Mouse (Mus musculus): Measurements from ENCODE around the gene 0610009B22Rik. TPM values are rescaled to one million over a fixed set of nuclear protein-coding genes. Genes with fewer than 3 reads are reported as not detected.
"Not testable (repeated sequence)": the region's sequence is repeated elsewhere in the genome, so short reads cannot be mapped to it uniquely, and the experiment has no call there.

Gene 0610009B22Rik
- polyA plus RNA-seq (2014; fragmentation: Nextera tagmentation; extraction: Ambion mirVana): 100 and 107 TPM in 2 replicates

GRCm38 (mm10) chr11:51688330-51689328, at the start of gene 0610009B22Rik:
0610009B22Rik (minus strand) TSS chr11:51688874.
- Histone ChIP-seq H3K4me2 (ENCODE audit: low read depth, low read length) (peak within 1 kb of the TSS; percentile 69), H3K4me1 (ENCODE audit: control insufficient read depth, insufficient read depth, low read length) (no peaks in the 10 kb centered on the region), H3K27ac (replicated peaks; ENCODE audit: low read depth, low read length) (peak within 1 kb of the TSS; percentile 98), H3K9ac (replicated peaks; ENCODE audit: low read length) (peak within 1 kb of the TSS; percentile 93), H3K36me3 (replicated peaks; ENCODE audit: control insufficient read depth, insufficient read depth, low read depth, low read length) (peaks cover 2% of the 10 kb centered on the region; the same call in 1 of the 2 replicates), H3K9me3 (replicated peaks; ENCODE audit: control insufficient read depth, low read length) (no peaks in the 10 kb centered on the region), H3K27me3 (ENCODE audit: control insufficient read depth, insufficient read depth, low read length) (no peaks in the 10 kb centered on the region), H3K4me3 (ENCODE audit: low read depth, low read length) (peak within 1 kb of the TSS; percentile 46)
- DNase-seq (ENCODE audit: low spot score) (peak; percentile 100), ATAC-seq (replicated peaks; ENCODE audit: insufficient number of reproducible peaks, low FRiP score, low TSS enrichment, low read depth) (peak; percentile 98)
- WGBS: under 1% methylated on average over 60 of the region's 60 CpGs

DNA sequence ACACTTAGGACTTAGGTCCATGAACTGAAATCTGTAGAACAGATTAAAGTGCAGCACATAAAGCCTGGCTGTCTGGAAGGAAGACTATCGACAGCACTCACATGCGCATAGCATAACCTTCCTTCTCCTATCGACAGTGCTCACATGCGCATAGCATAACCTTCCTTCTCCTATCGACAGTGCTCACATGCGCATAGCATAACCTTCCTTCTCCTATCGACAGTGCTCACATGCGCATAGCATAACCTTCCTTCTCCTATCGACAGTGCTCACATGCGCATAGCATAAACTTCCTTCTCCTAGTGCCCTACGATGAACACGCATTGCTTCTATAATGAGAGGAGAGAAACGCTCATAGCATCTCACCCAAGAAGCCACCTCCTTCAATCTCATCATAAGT, 45.5 kb upstream of the 0610009B22Rik start:
- WGBS: 96% methylated on average over 11 of the region's 13 CpGs
- H3K4me3 ChIP-seq (ENCODE audit: low read depth, low read length); H3K9ac ChIP-seq (replicated peaks; ENCODE audit: low read length): not testable (repeated sequence)

GRCm38 (mm10) chr11:51732883-51733282, 44.2 kb upstream of the 0610009B22Rik start:
- no peaks in the 10 kb centered on the region for H3K9me3 ChIP-seq (replicated peaks; ENCODE audit: control insufficient read depth, low read length)
- H3K27me3 ChIP-seq (ENCODE audit: control insufficient read depth, insufficient read depth, low read length): no peaks in the 10 kb centered on the region
- peaks cover 3% of the 10 kb centered on the region; the same call in 1 of the 2 replicates for H3K36me3 ChIP-seq (replicated peaks; ENCODE audit: control insufficient read depth, insufficient read depth, low read depth, low read length)
- no peak for ATAC-seq (replicated peaks; ENCODE audit: insufficient number of reproducible peaks, low FRiP score, low TSS enrichment, low read depth)
- no peak for DNase-seq (ENCODE audit: low spot score)
- H3K4me1 ChIP-seq (ENCODE audit: control insufficient read depth, insufficient read depth, low read length): no peaks in the 10 kb centered on the region
- H3K9ac ChIP-seq (replicated peaks; ENCODE audit: low read length): no peak overlapping the region
- WGBS: 70% methylated on average over 1 of the region's 1 CpGs
- no peak overlapping the region for H3K4me3 ChIP-seq (ENCODE audit: low read depth, low read length)
- no peak overlapping the region for H3K27ac ChIP-seq (replicated peaks; ENCODE audit: low read depth, low read length)
- no peak overlapping the region for H3K4me2 ChIP-seq (ENCODE audit: low read depth, low read length)

More for the DNA sequence above, 45.5 kb upstream of the 0610009B22Rik start:
- H3K9me3 ChIP-seq (replicated peaks; ENCODE audit: control insufficient read depth, low read length); H3K4me1 ChIP-seq (ENCODE audit: control insufficient read depth, insufficient read depth, low read length); H3K4me2 ChIP-seq (ENCODE audit: low read depth, low read length); H3K27me3 ChIP-seq (ENCODE audit: control insufficient read depth, insufficient read depth, low read length); H3K27ac ChIP-seq (replicated peaks; ENCODE audit: low read depth, low read length); DNase-seq (ENCODE audit: low spot score); ATAC-seq (replicated peaks; ENCODE audit: insufficient number of reproducible peaks, low FRiP score, low TSS enrichment, low read depth); H3K36me3 ChIP-seq (replicated peaks; ENCODE audit: control insufficient read depth, insufficient read depth, low read depth, low read length): not testable (repeated sequence)

- no peak overlapping the region for H3K4me3 ChIP-seq (ENCODE audit: low read depth, low read length)
- H3K4me2 ChIP-seq (ENCODE audit: low read depth, low read length): no peak overlapping the region
- 95% methylated on average over 11 of the region's 11 CpGs for WGBS
- ATAC-seq (replicated peaks; ENCODE audit: insufficient number of reproducible peaks, low FRiP score, low TSS enrichment, low read depth) (no peak), DNase-seq (ENCODE audit: low spot score) (no peak)
- no peaks in the 10 kb centered on the region for H3K9me3 ChIP-seq (replicated peaks; ENCODE audit: control insufficient read depth, low read length)
- H3K27ac ChIP-seq (replicated peaks; ENCODE audit: low read depth, low read length): no peak overlapping the region
- no peaks in the 10 kb centered on the region; the same call in 1 of the 2 replicates for H3K36me3 ChIP-seq (replicated peaks; ENCODE audit: control insufficient read depth, insufficient read depth, low read depth, low read length)
- no peaks in the 10 kb centered on the region for H3K27me3 ChIP-seq (ENCODE audit: control insufficient read depth, insufficient read depth, low read length)
- H3K4me1 ChIP-seq (ENCODE audit: control insufficient read depth, insufficient read depth, low read length): no peaks in the 10 kb centered on the region
- H3K9ac ChIP-seq (replicated peaks; ENCODE audit: low read length): no peak overlapping the region
Measured at GRCm38 (mm10) chr11:51721066-51721465, 32.4 kb upstream of the 0610009B22Rik start.

- H3K4me1 ChIP-seq (ENCODE audit: control insufficient read depth, insufficient read depth, low read length): no peaks in the 10 kb centered on the region; the same call in 1 of the 2 replicates
- no peak overlapping the region for H3K4me3 ChIP-seq (ENCODE audit: low read depth, low read length)
- DNase-seq (ENCODE audit: low spot score): no peak
- no peaks in the 10 kb centered on the region for H3K27me3 ChIP-seq (ENCODE audit: control insufficient read depth, insufficient read depth, low read length)
- no peak overlapping the region for H3K9ac ChIP-seq (replicated peaks; ENCODE audit: low read length)
- WGBS: 97% methylated on average over 7 of the region's 13 CpGs
- no peak for ATAC-seq (replicated peaks; ENCODE audit: insufficient number of reproducible peaks, low FRiP score, low TSS enrichment, low read depth)
- H3K9me3 ChIP-seq (replicated peaks; ENCODE audit: control insufficient read depth, low read length): no peaks in the 10 kb centered on the region
- H3K27ac ChIP-seq (replicated peaks; ENCODE audit: low read depth, low read length): no peak overlapping the region
- peaks cover 2% of the 10 kb centered on the region for H3K36me3 ChIP-seq (replicated peaks; ENCODE audit: control insufficient read depth, insufficient read depth, low read depth, low read length)
- H3K4me2 ChIP-seq (ENCODE audit: low read depth, low read length): no peak overlapping the region
Measured at GRCm38 (mm10) chr11:51707080-51707479, 18.4 kb upstream of the 0610009B22Rik start.

DNA sequence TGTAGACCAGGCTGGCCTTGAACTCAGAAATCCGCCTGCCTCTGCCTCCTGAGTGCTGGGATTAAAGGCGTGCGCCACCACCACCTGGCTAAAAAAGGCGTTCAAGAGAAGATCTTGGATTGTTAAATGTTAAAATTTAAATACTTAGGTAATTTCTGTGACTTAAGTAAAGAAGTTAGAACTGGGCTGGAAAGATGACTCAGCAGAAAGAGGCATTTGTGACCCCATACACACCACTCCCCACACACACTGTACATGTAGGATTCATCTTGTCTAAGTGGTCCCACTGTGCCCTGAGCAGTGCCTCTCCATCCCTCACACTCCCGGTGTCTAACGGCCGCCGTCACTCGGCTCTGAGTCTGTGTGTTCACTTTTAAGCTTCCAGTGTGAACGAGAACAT, 17.8 kb upstream of the 0610009B22Rik start:
- Histone ChIP-seq H3K27ac (replicated peaks; ENCODE audit: low read depth, low read length) (no peak overlapping the region), H3K9ac (replicated peaks; ENCODE audit: low read length) (no peak overlapping the region), H3K4me1 (ENCODE audit: control insufficient read depth, insufficient read depth, low read length) (no peaks in the 10 kb centered on the region; the same call in 1 of the 2 replicates), H3K4me2 (ENCODE audit: low read depth, low read length) (no peak overlapping the region), H3K4me3 (ENCODE audit: low read depth, low read length) (no peak overlapping the region), H3K27me3 (ENCODE audit: control insufficient read depth, insufficient read depth, low read length) (no peaks in the 10 kb centered on the region), H3K9me3 (replicated peaks; ENCODE audit: control insufficient read depth, low read length) (no peaks in the 10 kb centered on the region), H3K36me3 (replicated peaks; ENCODE audit: control insufficient read depth, insufficient read depth, low read depth, low read length) (peaks cover 2% of the 10 kb centered on the region)
- ATAC-seq (replicated peaks; ENCODE audit: insufficient number of reproducible peaks, low FRiP score, low TSS enrichment, low read depth): no peak
- 96% methylated on average over 10 of the region's 10 CpGs for WGBS
- no peak for DNase-seq (ENCODE audit: low spot score)

GRCm38 (mm10) chr11:51703379-51703998, 14.8 kb upstream of the 0610009B22Rik start:
- 66% methylated on average over 10 of the region's 10 CpGs for WGBS
- no peaks in the 10 kb centered on the region for H3K9me3 ChIP-seq (replicated peaks; ENCODE audit: control insufficient read depth, low read length)
- no peak overlapping the region for H3K4me3 ChIP-seq (ENCODE audit: low read depth, low read length)
- H3K4me1 ChIP-seq (ENCODE audit: control insufficient read depth, insufficient read depth, low read length): no peaks in the 10 kb centered on the region; the same call in 1 of the 2 replicates
- H3K27ac ChIP-seq (replicated peaks; ENCODE audit: low read depth, low read length): no peak overlapping the region
- no peak overlapping the region for H3K4me2 ChIP-seq (ENCODE audit: low read depth, low read length)
- no peaks in the 10 kb centered on the region for H3K27me3 ChIP-seq (ENCODE audit: control insufficient read depth, insufficient read depth, low read length)
- no peak overlapping the region for H3K9ac ChIP-seq (replicated peaks; ENCODE audit: low read length)
- DNase-seq (ENCODE audit: low spot score): peak; percentile 47
- H3K36me3 ChIP-seq (replicated peaks; ENCODE audit: control insufficient read depth, insufficient read depth, low read depth, low read length): peaks cover 11% of the 10 kb centered on the region
- ATAC-seq (replicated peaks; ENCODE audit: insufficient number of reproducible peaks, low FRiP score, low TSS enrichment, low read depth): no peak

Data from embryonic facial prominence, embryonic 11.5 days (tissue).